In the genomic region with DNA sequence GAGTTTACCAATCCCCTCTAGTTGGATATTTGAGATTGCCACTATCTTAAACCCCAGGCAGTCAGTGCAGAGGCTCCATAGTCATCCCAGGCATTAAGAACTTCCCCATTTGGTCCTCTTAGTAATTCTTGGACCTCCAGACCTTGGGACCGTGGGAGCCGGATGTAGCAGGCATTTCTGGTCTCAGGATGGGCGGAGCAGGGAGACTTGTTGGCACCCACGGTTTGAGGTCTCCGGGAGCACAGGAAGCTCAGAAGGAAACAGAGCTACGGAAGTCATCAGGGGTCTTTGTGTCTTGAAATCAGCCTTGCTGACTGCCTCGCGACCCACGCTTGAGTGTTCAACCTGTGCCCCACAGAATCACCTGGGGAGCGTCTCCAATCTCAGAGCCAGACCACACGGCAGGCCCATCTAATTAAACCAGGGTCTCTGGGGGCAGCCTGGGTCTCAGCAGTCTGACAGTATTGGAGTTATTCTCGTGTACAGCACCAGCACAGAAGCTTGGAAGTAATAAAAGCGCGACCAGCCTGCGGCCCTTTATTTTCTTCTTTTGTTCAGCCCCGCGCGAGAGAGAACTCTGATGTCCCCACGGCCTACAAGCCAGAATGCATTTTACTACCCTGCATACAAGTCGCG, we compare ENCODE assay signal across 15 mouse cellular contexts. TPM values are rescaled to one million over a fixed set of nuclear protein-coding genes. Genes with fewer than 3 reads are reported as not detected.
A peak's percentile ranks its signal among the peaks of the same experiment; 100 is the strongest.
DNase-seq lines count a peak whose midpoint lies in the region; ATAC-seq and TF ChIP-seq lines count a peak whose summit lies in the region.
"Had no signal": no experiment of that assay in that cellular context is flagged by ENCODE, and none has a peak within 500 bp of the region (broad histone marks: within the 10 kb centered on the region; RNA-seq: fewer than 3 reads in every experiment).

No protein-coding gene starts in this region.

- H3K9me3 ChIP-seq in midbrain, embryonic 16.5 days (replicated peaks; ENCODE audit: control insufficient read depth, low read length, poor library complexity, severe bottlenecking), result no peaks in the 10 kb centered on the region
- H3K9me3 ChIP-seq in midbrain, embryonic 11.5 days (ENCODE audit: control insufficient read depth, low read length), result no peaks in the 10 kb centered on the region
- H3K9me3 ChIP-seq in lung, embryonic 14.5 days (ENCODE audit: low read depth, low read length), result no peaks in the 10 kb centered on the region
- H3K9me3 ChIP-seq: embryonic facial prominence, embryonic 15.5 days; heart, embryonic 15.5 days had no signal

- TF ChIP-seq CTCF in lung, embryonic 14.5 days (IDR thresholded peaks at IDR 0.05; ENCODE audit: low read depth), result no peak

- ATAC-seq in midbrain, embryonic 16.5 days, result peak; percentile 25; the same call in 1 of the 2 replicates
- ATAC-seq in midbrain, embryonic 11.5 days (ENCODE audit: low FRiP score), result no peak
- no peak for ATAC-seq in lung, embryonic 14.5 days (ENCODE audit: insufficient read depth)
- no peak for ATAC-seq in inflammation-experienced regulatory T-cells, adult 6 months
- ATAC-seq: forebrain, embryonic 16.5 days had no signal

- no peaks in the 10 kb centered on the region; the same call in 1 of the 2 replicates for H3K27me3 ChIP-seq in midbrain, embryonic 16.5 days (ENCODE audit: control insufficient read depth, insufficient read depth, low read depth, low read length)
- no peaks in the 10 kb centered on the region for H3K27me3 ChIP-seq in midbrain, embryonic 11.5 days (ENCODE audit: control insufficient read depth, insufficient read depth, low read length)
- no peaks in the 10 kb centered on the region for H3K27me3 ChIP-seq in lung, embryonic 14.5 days (ENCODE audit: insufficient read depth, low read length)
- H3K27me3 ChIP-seq: embryonic facial prominence, embryonic 15.5 days; heart, embryonic 15.5 days had no signal

- H3K4me1 ChIP-seq in midbrain, embryonic 16.5 days (ENCODE audit: control insufficient read depth, insufficient read depth, low read length), result peaks cover 3% of the 10 kb centered on the region
- no peaks in the 10 kb centered on the region; the same call in 1 of the 2 replicates for H3K4me1 ChIP-seq in midbrain, embryonic 11.5 days (ENCODE audit: control insufficient read depth, insufficient read depth, low read length)
- 0 out of 2 replicates have a peak, but pooled peaks cover 2% of the 10 kb centered on the region for H3K4me1 ChIP-seq in lung, embryonic 14.5 days (ENCODE audit: insufficient read depth)
- H3K4me1 ChIP-seq: embryonic facial prominence, embryonic 15.5 days had no signal

- H3K9ac ChIP-seq in midbrain, embryonic 16.5 days (ENCODE audit: low read depth, low read length), result no peak overlapping the region
- no peak overlapping the region for H3K9ac ChIP-seq in midbrain, embryonic 11.5 days (ENCODE audit: low read length)
- no peak overlapping the region for H3K9ac ChIP-seq in lung, embryonic 14.5 days
- H3K9ac ChIP-seq: embryonic facial prominence, embryonic 15.5 days; heart, embryonic 15.5 days had no signal

- H3K4me3 ChIP-seq in midbrain, embryonic 16.5 days (ENCODE audit: low read depth, low read length), result no peak overlapping the region
- H3K4me3 ChIP-seq in midbrain, embryonic 11.5 days (ENCODE audit: low read depth, low read length), result no peak overlapping the region
- no peak overlapping the region for H3K4me3 ChIP-seq in lung, embryonic 14.5 days (ENCODE audit: low read depth, low read length)
- H3K4me3 ChIP-seq: embryonic facial prominence, embryonic 15.5 days; heart, embryonic 15.5 days; megakaryocyte, embryonic 14.5 days had no signal

- no peak overlapping the region for H3K27ac ChIP-seq in midbrain, embryonic 16.5 days (ENCODE audit: low read length)
- H3K27ac ChIP-seq in midbrain, embryonic 11.5 days (ENCODE audit: low read depth, low read length), result no peak overlapping the region
- H3K27ac ChIP-seq in lung, embryonic 14.5 days (ENCODE audit: low read depth), result no peak overlapping the region
- H3K27ac ChIP-seq: embryonic facial prominence, embryonic 15.5 days; heart, embryonic 15.5 days had no signal

- H3K36me3 ChIP-seq in midbrain, embryonic 16.5 days (ENCODE audit: control insufficient read depth, insufficient read depth, low read length), result no peaks in the 10 kb centered on the region
- no peaks in the 10 kb centered on the region for H3K36me3 ChIP-seq in midbrain, embryonic 11.5 days (ENCODE audit: control insufficient read depth, insufficient read depth, low read length)
- no peaks in the 10 kb centered on the region for H3K36me3 ChIP-seq in lung, embryonic 14.5 days (ENCODE audit: insufficient read depth)
- H3K36me3 ChIP-seq: embryonic facial prominence, embryonic 15.5 days; heart, embryonic 15.5 days had no signal

- peak; percentile 40 to 55 for DNase-seq in adrenal gland, adult (ENCODE audit: inconsistent age in 2 of 2, low spot score in 1 of 2)
- no peak for DNase-seq in adrenal gland, adult 18-20 months (ENCODE audit: low spot score in 2 of 2)
- no peak for DNase-seq in midbrain, embryonic 11.5 days (ENCODE audit: low spot score, missing footprints)
- peak; percentile 34 for DNase-seq in lung, embryonic 14.5 days
- DNase-seq in spleen, postnatal 4 days (ENCODE audit: low spot score in 2 of 2), result no peak
- no peak for DNase-seq in embryo, embryonic 11 days
- DNase-seq: cerebellum, postnatal 25 days; gastrocnemius, postnatal 25 days had no signal

- no peak overlapping the region for H3K4me2 ChIP-seq in midbrain, embryonic 16.5 days (ENCODE audit: low read length)
- H3K4me2 ChIP-seq in midbrain, embryonic 11.5 days, result no peak overlapping the region
- H3K4me2 ChIP-seq in lung, embryonic 14.5 days, result no peak overlapping the region
- H3K4me2 ChIP-seq: embryonic facial prominence, embryonic 15.5 days; heart, embryonic 15.5 days; liver, embryonic 11.5 days had no signal

- WGBS in midbrain, embryonic 16.5 days, result 46% methylated on average over 21 of the region's 21 CpGs
- WGBS in midbrain, embryonic 11.5 days, result 70% methylated on average over 21 of the region's 21 CpGs
- WGBS in lung, embryonic 14.5 days, result 72% methylated on average over 21 of the region's 21 CpGs

RNA-seq across cellular contexts. Expression of a gene that starts 24.9 kb away (rescaled TPM):
- total RNA-seq in adrenal gland, adult 18-20 months (2021), result 1 to 10 TPM in 1 of 2 experiments, under 1 TPM in 1; 0.43 to 9.0 TPM
- polyA plus RNA-seq in midbrain, embryonic 16.5 days (2015; fragmentation: Nextera tagmentation; extraction: Ambion mirVana), result 17.5 and 18.0 TPM in 2 replicates
- polyA plus RNA-seq in midbrain, embryonic 11.5 days (2014; fragmentation: Nextera tagmentation; extraction: Ambion mirVana), result 31.1 and 31.7 TPM in 2 replicates
- polyA plus RNA-seq in lung, embryonic 14.5 days (2014; fragmentation: Nextera tagmentation; extraction: Ambion mirVana), result 2.7 and 3.3 TPM in 2 replicates
- not detected for polyA plus RNA-seq in inflammation-experienced regulatory T-cells, adult 6 months (2017; shearing (Covaris generic))

RNA-seq across cellular contexts. Expression of a gene that starts 25.4 kb away (rescaled TPM):
- 10 to 100 TPM; 14.7 to 16.5 TPM for total RNA-seq in adrenal gland, adult 18-20 months (2021)
- polyA plus RNA-seq in midbrain, embryonic 16.5 days (2015; fragmentation: Nextera tagmentation; extraction: Ambion mirVana), result 12.0 and 14.4 TPM in 2 replicates
- 8.7 and 9.6 TPM in 2 replicates for polyA plus RNA-seq in midbrain, embryonic 11.5 days (2014; fragmentation: Nextera tagmentation; extraction: Ambion mirVana)
- polyA plus RNA-seq in lung, embryonic 14.5 days (2014; fragmentation: Nextera tagmentation; extraction: Ambion mirVana), result 16.5 and 18.4 TPM in 2 replicates
- under 1 TPM in 1 of 3 experiments, not detected in 2; 0.53 TPM for polyA plus RNA-seq in inflammation-experienced regulatory T-cells, adult 6 months (2017; shearing (Covaris generic))

Comparison
In these comparisons a context has a peak if more than half of its experiments do, and no peak if none do; other contexts are left out.
1. DNase-seq: peak in adrenal gland, adult (2 of 2) and lung, embryonic 14.5 days (single experiment); none in adrenal gland, adult 18-20 months (0 of 2), midbrain, embryonic 11.5 days (single experiment), spleen, postnatal 4 days (0 of 2) and embryo, embryonic 11 days (single experiment).